ENCODE assay signal across 11 mouse cellular contexts in the genomic region with DNA sequence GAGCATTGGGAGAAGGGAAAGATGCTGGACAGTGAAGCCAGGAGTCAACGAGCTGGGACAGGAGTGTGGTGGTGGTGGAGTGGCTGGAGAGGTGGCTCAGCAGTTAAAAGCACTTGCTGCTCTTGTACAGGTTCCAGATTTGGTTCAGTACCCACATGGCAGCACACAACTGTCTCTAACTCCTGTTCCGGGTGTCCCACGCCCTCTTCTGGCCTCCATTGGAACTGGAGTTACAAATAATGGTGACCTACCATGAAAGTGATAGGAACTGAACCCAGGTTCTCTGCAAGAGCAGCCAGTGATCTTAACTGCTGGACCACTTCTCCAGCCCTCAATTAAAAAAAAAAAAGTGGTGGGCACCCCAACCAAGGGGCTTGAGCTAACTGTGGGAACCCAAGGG. TPM values are rescaled to one million over a fixed set of nuclear protein-coding genes. Genes with fewer than 3 reads are reported as not detected.
A peak's percentile ranks its signal among the peaks of the same experiment; 100 is the strongest.
DNase-seq lines count a peak whose midpoint lies in the region; ATAC-seq lines count a peak whose summit lies in the region.
"Had no signal": no experiment of that assay in that cellular context is flagged by ENCODE, and none has a peak within 500 bp of the region (broad histone marks: within the 10 kb centered on the region; RNA-seq: fewer than 3 reads in every experiment).

No protein-coding gene starts in this region.

- peak; percentile 44 for DNase-seq in adrenal gland, postnatal 14 days
- no peak for DNase-seq in adrenal gland, adult 8-10 months
- DNase-seq in liver (peak; percentile 42), ZHBTc4 (ENCODE audit: low read depth, low spot score) (peak; percentile 65), MN1 (ENCODE audit: low spot score) (no peak)
- DNase-seq in liver, embryonic 11.5 days (ENCODE audit: low spot score) = no peak
- DNase-seq in retina, embryonic 14.5 days (ENCODE audit: low spot score) = peak; percentile 35
- DNase-seq in urinary bladder, postnatal 36 days (ENCODE audit: low spot score in 2 of 2) = no peak
- DNase-seq: kidney, adult 11 months; right cerebral cortex, postnatal 25 days had no signal

- peaks cover 12% of the 10 kb centered on the region for H3K4me1 ChIP-seq in liver, embryonic 11.5 days (replicated peaks; ENCODE audit: control insufficient read depth, insufficient read depth, low read length)

- H3K9ac ChIP-seq in liver, embryonic 11.5 days (ENCODE audit: low read depth, low read length) = no peak overlapping the region

- WGBS in liver, embryonic 11.5 days = 40% methylated on average over 3 of the region's 3 CpGs

- no peaks in the 10 kb centered on the region for H3K9me3 ChIP-seq in liver, embryonic 11.5 days (ENCODE audit: control insufficient read depth, low read length)
- H3K9me3 ChIP-seq: heart, embryonic 10.5 days had no signal

- peaks cover 7% of the 10 kb centered on the region; the same call in 1 of the 2 replicates for H3K36me3 ChIP-seq in liver, embryonic 11.5 days (ENCODE audit: control insufficient read depth, insufficient read depth, low read length)

- H3K27ac ChIP-seq in liver, embryonic 11.5 days (ENCODE audit: low read depth, low read length) = no peak overlapping the region
- H3K27ac ChIP-seq: heart, embryonic 10.5 days had no signal

- H3K27me3 ChIP-seq in liver, embryonic 11.5 days (replicated peaks; ENCODE audit: control insufficient read depth, insufficient read depth, low read length) = no peaks in the 10 kb centered on the region

- H3K4me3 ChIP-seq in liver, embryonic 11.5 days (ENCODE audit: low read depth, low read length) = no peak overlapping the region
- H3K4me3 ChIP-seq: heart, embryonic 10.5 days had no signal

- no peak for ATAC-seq in liver, embryonic 11.5 days (replicated peaks; ENCODE audit: low FRiP score)

- H3K4me2 ChIP-seq in liver, embryonic 11.5 days = no peak overlapping the region

RNA-seq across cellular contexts. Expression of gene Ddb1, which starts 6.9 kb away (rescaled TPM):
- 253 and 279 TPM in 2 replicates for total RNA-seq in adrenal gland, postnatal 14 days (2021)
- total RNA-seq in adrenal gland, adult 8-10 months (2022) = 100 to 1,000 TPM; 281 to 297 (median 289) TPM
- polyA plus RNA-seq in liver, embryonic 11.5 days (2014; fragmentation: Nextera tagmentation; extraction: Ambion mirVana) = 311 and 347 TPM in 2 replicates

RNA-seq across cellular contexts. Expression of gene Tkfc, which starts 7.3 kb away (rescaled TPM):
- total RNA-seq in adrenal gland, postnatal 14 days (2021) = 20.1 and 29.6 TPM in 2 replicates
- 10 to 100 TPM; 20.6 to 22.2 (median 21.3) TPM for total RNA-seq in adrenal gland, adult 8-10 months (2022)
- polyA plus RNA-seq in liver, embryonic 11.5 days (2014; fragmentation: Nextera tagmentation; extraction: Ambion mirVana) = 16.1 and 16.2 TPM in 2 replicates

RNA-seq across cellular contexts. Expression of gene Tmem138, which starts 21.0 kb away (rescaled TPM):
- 9.2 and 11.2 TPM in 2 replicates for total RNA-seq in adrenal gland, postnatal 14 days (2021)
- total RNA-seq in adrenal gland, adult 8-10 months (2022) = 10 to 100 TPM in 2 of 4 experiments, 1 to 10 TPM in 2; 9.3 to 16.1 (median 12.2) TPM
- polyA plus RNA-seq in liver, embryonic 11.5 days (2014; fragmentation: Nextera tagmentation; extraction: Ambion mirVana) = 32.6 and 33.3 TPM in 2 replicates

RNA-seq across cellular contexts. Expression of gene Cyb561a3, which starts 21.2 kb away (rescaled TPM):
- total RNA-seq in adrenal gland, postnatal 14 days (2021) = 19.0 and 21.2 TPM in 2 replicates
- 10 to 100 TPM; 20.4 to 25.9 (median 22.7) TPM for total RNA-seq in adrenal gland, adult 8-10 months (2022)
- polyA plus RNA-seq in liver, embryonic 11.5 days (2014; fragmentation: Nextera tagmentation; extraction: Ambion mirVana) = 14.9 and 18.5 TPM in 2 replicates

RNA-seq across cellular contexts. Expression of gene Vwce, which starts 35.8 kb away (rescaled TPM):
- 1.2 and 2.2 TPM in 2 replicates for total RNA-seq in adrenal gland, postnatal 14 days (2021)
- 1 to 10 TPM in 1 of 4 experiments, under 1 TPM in 2, not detected in 1; 0.06 to 1.7 (median 0.59) TPM for total RNA-seq in adrenal gland, adult 8-10 months (2022)
- 7.8 and 10.4 TPM in 2 replicates for polyA plus RNA-seq in liver, embryonic 11.5 days (2014; fragmentation: Nextera tagmentation; extraction: Ambion mirVana)

Comparison
In these comparisons a context has a peak if more than half of its experiments do, and no peak if none do; other contexts are left out.
1. DNase-seq: peak in adrenal gland, postnatal 14 days (single experiment), liver (single experiment), ZHBTc4 (single experiment) and retina, embryonic 14.5 days (single experiment); none in adrenal gland, adult 8-10 months (single experiment), liver, embryonic 11.5 days (single experiment), MN1 (single experiment) and urinary bladder, postnatal 36 days (0 of 2).